Mouse (Mus musculus): ENCODE measurements around the gene Vat1. TPM values are rescaled to one million over a fixed set of nuclear protein-coding genes. Genes with fewer than 3 reads are reported as not detected.

Vat1 gene
- total RNA-seq, 2 experiments from 2014 or later: 66.2 to 85.8 TPM

Other genes with a start within 250 kb of the Vat1 start
- gene Ezh1, start 239.8 kb downstream of the Vat1 start, total RNA-seq (2014; fragmentation: Nextera tagmentation): 15.2 and 31.0 TPM in 2 replicates
- gene Ezh1, start 239.8 kb downstream of the Vat1 start, total RNA-seq (2017): 13.6 and 17.7 TPM in 2 replicates
- not detected in 2 replicates for gene Ramp2, start 220.2 kb downstream of the Vat1 start, total RNA-seq (2014; fragmentation: Nextera tagmentation)
- 0.98 and 1.4 TPM in 2 replicates for gene Ramp2, start 220.2 kb downstream of the Vat1 start, total RNA-seq (2017)
- 176 and 203 TPM in 2 replicates for gene Vps25, start 212.5 kb downstream of the Vat1 start, total RNA-seq (2014; fragmentation: Nextera tagmentation)
- gene Vps25, start 212.5 kb downstream of the Vat1 start, total RNA-seq (2017): 76.7 and 80.4 TPM in 2 replicates
- not detected in 2 replicates for gene Wnk4, start 205.7 kb downstream of the Vat1 start, total RNA-seq (2014; fragmentation: Nextera tagmentation)
- 2.6 TPM in 1 of 2 replicates, not detected in the other for gene Wnk4, start 205.7 kb downstream of the Vat1 start, total RNA-seq (2017)
- gene Cntd1, start 187.2 kb downstream of the Vat1 start, total RNA-seq (2014; fragmentation: Nextera tagmentation): not detected in 2 replicates
- gene Cntd1, start 187.2 kb downstream of the Vat1 start, total RNA-seq (2017): 0.72 and 3.3 TPM in 2 replicates
- gene Coa3, start 187.1 kb downstream of the Vat1 start, total RNA-seq (2014; fragmentation: Nextera tagmentation): 53.2 and 61.3 TPM in 2 replicates
- gene Coa3, start 187.1 kb downstream of the Vat1 start, total RNA-seq (2017): 32.3 and 35.5 TPM in 2 replicates
- gene Becn1, start 163.9 kb downstream of the Vat1 start, total RNA-seq (2014; fragmentation: Nextera tagmentation): 58.4 and 81.1 TPM in 2 replicates
- gene Becn1, start 163.9 kb downstream of the Vat1 start, total RNA-seq (2017): 177 and 214 TPM in 2 replicates
- 163 and 205 TPM in 2 replicates for gene Psme3, start 150.0 kb downstream of the Vat1 start, total RNA-seq (2014; fragmentation: Nextera tagmentation)
- gene Psme3, start 150.0 kb downstream of the Vat1 start, total RNA-seq (2017): 121 and 138 TPM in 2 replicates
- gene Aoc2, start 141.2 kb downstream of the Vat1 start, total RNA-seq (2014; fragmentation: Nextera tagmentation): 2.8 and 3.7 TPM in 2 replicates
- 1.8 and 2.0 TPM in 2 replicates for gene Aoc2, start 141.2 kb downstream of the Vat1 start, total RNA-seq (2017)
- gene Aoc3, start 135.6 kb downstream of the Vat1 start, total RNA-seq (2014; fragmentation: Nextera tagmentation): not detected in 2 replicates
- gene Aoc3, start 135.6 kb downstream of the Vat1 start, total RNA-seq (2017): not detected in 2 replicates
- gene G6pc, start 98.7 kb downstream of the Vat1 start, total RNA-seq (2014; fragmentation: Nextera tagmentation): not detected in 2 replicates
- gene G6pc, start 98.7 kb downstream of the Vat1 start, total RNA-seq (2017): not detected in 2 replicates
- gene Aarsd1, start 48.6 kb downstream of the Vat1 start, total RNA-seq (2014; fragmentation: Nextera tagmentation): 59.3 and 82.3 TPM in 2 replicates
- gene Aarsd1, start 48.6 kb downstream of the Vat1 start, total RNA-seq (2017): 63.1 and 74.5 TPM in 2 replicates
- 6.6 TPM in 1 of 2 replicates, not detected in the other for gene Gm27029, start 41.4 kb downstream of the Vat1 start, total RNA-seq (2014; fragmentation: Nextera tagmentation)
- gene Gm27029, start 41.4 kb downstream of the Vat1 start, total RNA-seq (2017): 7.8 TPM in 1 of 2 replicates, not detected in the other
- gene Rundc1, start 41.1 kb downstream of the Vat1 start, total RNA-seq (2014; fragmentation: Nextera tagmentation): 5.7 and 8.1 TPM in 2 replicates
- gene Rundc1, start 41.1 kb downstream of the Vat1 start, total RNA-seq (2017): 4.3 and 6.0 TPM in 2 replicates
- gene Ptges3l, start 40.9 kb downstream of the Vat1 start, total RNA-seq (2014; fragmentation: Nextera tagmentation): 0.49 and 2.7 TPM in 2 replicates
- gene Ptges3l, start 40.9 kb downstream of the Vat1 start, total RNA-seq (2017): 0.52 and 9.1 TPM in 2 replicates
- gene Rpl27, start 23.9 kb downstream of the Vat1 start, total RNA-seq (2014; fragmentation: Nextera tagmentation): 1,057 and 1,193 TPM in 2 replicates
- 795 and 2,552 TPM in 2 replicates for gene Rpl27, start 23.9 kb downstream of the Vat1 start, total RNA-seq (2017)
- gene Ifi35, start 17.8 kb downstream of the Vat1 start, total RNA-seq (2014; fragmentation: Nextera tagmentation): 26.9 and 29.5 TPM in 2 replicates
- gene Ifi35, start 17.8 kb downstream of the Vat1 start, total RNA-seq (2017): 27.7 and 33.0 TPM in 2 replicates
- gene Rnd2, start 1.2 kb downstream of the Vat1 start, total RNA-seq (2014; fragmentation: Nextera tagmentation): 1.4 and 3.0 TPM in 2 replicates
- gene Rnd2, start 1.2 kb downstream of the Vat1 start, total RNA-seq (2017): 0.52 and 2.2 TPM in 2 replicates
- gene Brca1, start 85.7 kb upstream of the Vat1 start, total RNA-seq (2014; fragmentation: Nextera tagmentation): 26.6 and 34.0 TPM in 2 replicates
- 38.5 and 39.0 TPM in 2 replicates for gene Brca1, start 85.7 kb upstream of the Vat1 start, total RNA-seq (2017)
- 33.2 and 45.0 TPM in 2 replicates for gene Nbr1, start 85.9 kb upstream of the Vat1 start, total RNA-seq (2014; fragmentation: Nextera tagmentation)
- 38.6 and 41.4 TPM in 2 replicates for gene Nbr1, start 85.9 kb upstream of the Vat1 start, total RNA-seq (2017)
- gene Tmem106a, start 116.0 kb upstream of the Vat1 start, total RNA-seq (2014; fragmentation: Nextera tagmentation): 4.3 and 6.3 TPM in 2 replicates
- gene Tmem106a, start 116.0 kb upstream of the Vat1 start, total RNA-seq (2017): 0.78 and 1.4 TPM in 2 replicates
- not detected in 2 replicates for gene Gm11634, start 133.0 kb upstream of the Vat1 start, total RNA-seq (2014; fragmentation: Nextera tagmentation)
- gene Gm11634, start 133.0 kb upstream of the Vat1 start, total RNA-seq (2017): not detected in 2 replicates
- gene Rdm1, start 161.0 kb upstream of the Vat1 start, total RNA-seq (2014; fragmentation: Nextera tagmentation): 6.4 and 28.8 TPM in 2 replicates
- 6.2 and 17.0 TPM in 2 replicates for gene Rdm1, start 161.0 kb upstream of the Vat1 start, total RNA-seq (2017)
- 1.1 TPM in 1 of 2 replicates, not detected in the other for gene Arl4d, start 199.3 kb upstream of the Vat1 start, total RNA-seq (2014; fragmentation: Nextera tagmentation)
- gene Arl4d, start 199.3 kb upstream of the Vat1 start, total RNA-seq (2017): 0.34 and 0.77 TPM in 2 replicates

Measured in granulocyte monocyte progenitor cell, adult 5-6 weeks (primary cell).